Mouse (Mus musculus) fat pad, adult 2 months (tissue): ENCODE results near the gene Sdk1.

Experiments
- DNase-seq: peaks from one replicate; pipeline ENCODE4 v3.0.0-alpha.2; 2011; ENCODE audit warnings: low read depth, low spot score; ENCODE audit errors: extremely low read depth

Sdk1 gene

GRCm38 (mm10) chr5:141985551-141985950, 744.3 kb downstream of the Sdk1 start:
- no peak for DNase-seq

GRCm38 (mm10) chr5:141987287-141987799, 746.1 kb downstream of the Sdk1 start:
- DNase-seq, result no peak

GRCm38 (mm10) chr5:141988685-141989084, 747.4 kb downstream of the Sdk1 start:
- no peak for DNase-seq

GRCm38 (mm10) chr5:141994192-141994591, 752.9 kb downstream of the Sdk1 start:
- DNase-seq, result no peak

GRCm38 (mm10) chr5:142000247-142000646, 759.0 kb downstream of the Sdk1 start:
- DNase-seq, result no peak

- DNase-seq, result no peak
These were observed 759.8 kb downstream of the Sdk1 start for GRCm38 (mm10) chr5:142001131-142001530.

- DNase-seq, result no peak
These were observed 760.7 kb downstream of the Sdk1 start for GRCm38 (mm10) chr5:142001973-142002372.

- DNase-seq, result no peak
These were observed 768.9 kb downstream of the Sdk1 start for GRCm38 (mm10) chr5:142010189-142010588.

- no peak for DNase-seq
These were observed 775.7 kb downstream of the Sdk1 start for GRCm38 (mm10) chr5:142017001-142017400.

GRCm38 (mm10) chr5:142022877-142023580, 781.7 kb downstream of the Sdk1 start:
- no peak for DNase-seq

GRCm38 (mm10) chr5:142024448-142024847, 783.2 kb downstream of the Sdk1 start:
- no peak for DNase-seq

GRCm38 (mm10) chr5:142036536-142036935, 795.2 kb downstream of the Sdk1 start:
- DNase-seq, result no peak

- no peak for DNase-seq
These were observed 797.9 kb downstream of the Sdk1 start for GRCm38 (mm10) chr5:142039236-142039635.

- DNase-seq, result no peak
These were observed 798.7 kb downstream of the Sdk1 start for GRCm38 (mm10) chr5:142039891-142040530.

GRCm38 (mm10) chr5:142041226-142041802, 800.0 kb downstream of the Sdk1 start:
- no peak for DNase-seq

GRCm38 (mm10) chr5:142061781-142062180, 820.5 kb downstream of the Sdk1 start:
- DNase-seq, result no peak

- DNase-seq, result no peak
These were observed 830.0 kb downstream of the Sdk1 start for GRCm38 (mm10) chr5:142071322-142071721.

GRCm38 (mm10) chr5:142073901-142074300, 832.6 kb downstream of the Sdk1 start:
- DNase-seq, result no peak

GRCm38 (mm10) chr5:142074561-142075500, 833.5 kb downstream of the Sdk1 start:
- no peak for DNase-seq

GRCm38 (mm10) chr5:142080661-142081060, 839.4 kb downstream of the Sdk1 start:
- no peak for DNase-seq

GRCm38 (mm10) chr5:142081076-142081475, 839.8 kb downstream of the Sdk1 start:
- DNase-seq, result no peak
